Mouse (Mus musculus) Muller cell, postnatal 12 days (primary cell): ENCODE measurements around the gene Asb2.

Experiments used
- DNase-seq: peaks from one replicate; pipeline ENCODE4 v3.0.0-alpha.2; 2015; ENCODE audit errors: inconsistent ontology term

Asb2 gene

GRCm38 (mm10) chr12:103315831-103316545, 39.8 kb downstream of the Asb2 start:
- DNase-seq: no peak

- peak; percentile 32 for DNase-seq
Measured at GRCm38 (mm10) chr12:103314640-103315361, 41.0 kb downstream of the Asb2 start.

- peak; percentile 36 for DNase-seq
Measured at GRCm38 (mm10) chr12:103313871-103314639, 41.7 kb downstream of the Asb2 start.

- no peak for DNase-seq
Measured at GRCm38 (mm10) chr12:103313274-103313673, 42.5 kb downstream of the Asb2 start.

- DNase-seq: no peak
Measured at GRCm38 (mm10) chr12:103311921-103312320, 43.9 kb downstream of the Asb2 start.

GRCm38 (mm10) chr12:103310744-103311267, 45.0 kb downstream of the Asb2 start, which contains the start of gene Fam181a:
Fam181a (plus strand) TSS chr12:103310975.
- DNase-seq: no peak

GRCm38 (mm10) chr12:103306720-103307119, 49.1 kb downstream of the Asb2 start:
- DNase-seq: no peak

GRCm38 (mm10) chr12:103306224-103306623, 49.6 kb downstream of the Asb2 start:
- no peak for DNase-seq

GRCm38 (mm10) chr12:103302960-103303359, 52.8 kb downstream of the Asb2 start:
- no peak for DNase-seq

- peak; percentile 38 for DNase-seq
Measured at GRCm38 (mm10) chr12:103301645-103302044, 54.2 kb downstream of the Asb2 start.

GRCm38 (mm10) chr12:103300493-103300892, 55.3 kb downstream of the Asb2 start:
- no peak for DNase-seq

- DNase-seq: no peak
Measured at GRCm38 (mm10) chr12:103296292-103296691, 59.5 kb downstream of the Asb2 start.

GRCm38 (mm10) chr12:103292366-103292765, 63.4 kb downstream of the Asb2 start:
- DNase-seq: no peak

GRCm38 (mm10) chr12:103287276-103287675, 68.5 kb downstream of the Asb2 start:
- DNase-seq: no peak

- DNase-seq: no peak
Measured at GRCm38 (mm10) chr12:103283411-103283810, 72.4 kb downstream of the Asb2 start.

GRCm38 (mm10) chr12:103282936-103283335, 72.9 kb downstream of the Asb2 start:
- no peak for DNase-seq

GRCm38 (mm10) chr12:103281912-103282311, 73.9 kb downstream of the Asb2 start:
- peak; percentile 54 for DNase-seq

GRCm38 (mm10) chr12:103281491-103281890, 74.3 kb downstream of the Asb2 start:
- peak; percentile 62 for DNase-seq

- no peak for DNase-seq
Measured at GRCm38 (mm10) chr12:103276422-103276821, 79.4 kb downstream of the Asb2 start.

GRCm38 (mm10) chr12:103273732-103274131, 82.1 kb downstream of the Asb2 start:
- DNase-seq: no peak

- no peak for DNase-seq
Measured at GRCm38 (mm10) chr12:103273051-103273450, 82.8 kb downstream of the Asb2 start.

GRCm38 (mm10) chr12:103272176-103272575, 83.6 kb downstream of the Asb2 start:
- DNase-seq: no peak
